Mouse (Mus musculus) liver, postnatal 0 days (tissue): ENCODE data around the gene Nfrkb.

ENCODE experiments used
- CTCF ChIP-seq: sonication (generic); IDR thresholded peaks from 2 replicates; pipeline ENCODE4 v1.5.1; 2016; ENCODE audit warnings: antibody characterized with exemption, low read depth
- EP300 ChIP-seq: IDR thresholded peaks from 2 replicates; pipeline ENCODE4 v1.6.1; 2016; ENCODE audit warnings: antibody characterized with exemption, low read depth, mild to moderate bottlenecking

DNA sequence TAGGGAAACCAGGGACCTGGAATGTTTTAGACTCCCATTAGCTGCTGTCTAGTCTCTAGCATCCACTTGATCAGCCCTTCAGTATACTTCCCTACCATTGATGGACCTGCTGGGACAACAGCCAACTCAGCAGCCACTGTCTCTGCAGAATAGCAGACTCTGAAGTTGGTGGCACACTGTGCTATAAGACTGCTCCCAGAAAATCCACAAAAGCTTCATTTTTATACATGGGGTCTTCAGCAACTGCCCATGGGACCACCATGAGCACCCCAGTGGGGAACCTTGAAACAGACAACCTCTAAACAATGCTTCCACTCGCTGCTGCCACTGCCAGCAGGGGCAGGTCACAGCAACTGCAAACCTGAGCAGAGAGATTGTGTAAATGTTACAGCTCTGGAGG is 68.4 kb downstream of the Nfrkb start:
- TF ChIP-seq CTCF (no peak), EP300 (no peak)
